Comparison of ENCODE assay signal across 10 mouse cellular contexts in the genomic region with DNA sequence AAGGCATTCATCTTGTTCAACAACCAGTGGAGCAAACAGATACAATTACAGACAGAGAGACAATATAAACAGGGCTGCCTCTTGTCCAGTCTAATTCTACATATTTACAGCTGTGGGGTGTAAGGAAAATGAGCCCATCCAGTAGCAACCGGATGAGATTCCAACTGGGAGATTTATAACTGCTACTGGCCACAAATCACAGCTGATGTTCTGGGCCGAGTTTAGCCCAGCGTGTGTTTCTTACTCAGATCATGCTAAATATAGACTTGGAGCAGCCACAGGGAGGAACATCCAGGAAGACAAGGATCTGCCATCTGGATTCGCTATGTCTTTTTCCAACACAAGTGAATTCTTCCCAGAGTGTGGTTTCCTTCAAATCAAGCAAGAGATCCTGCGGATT. TPM values are rescaled to one million over a fixed set of nuclear protein-coding genes. Genes with fewer than 3 reads are reported as not detected.
A peak's percentile ranks its signal among the peaks of the same experiment; 100 is the strongest.
DNase-seq lines count a peak whose midpoint lies in the region; ATAC-seq and TF ChIP-seq lines count a peak whose summit lies in the region.
"Had no signal": no experiment of that assay in that cellular context is flagged by ENCODE, and none has a peak within 500 bp of the region (broad histone marks: within the 10 kb centered on the region; RNA-seq: fewer than 3 reads in every experiment).

No protein-coding gene starts in this region.

- TF ChIP-seq CTCF in heart, postnatal 0 days (IDR thresholded peaks at IDR 0.05; ENCODE audit: low read depth), result no peak

- H3K36me3 ChIP-seq in heart, postnatal 0 days (replicated peaks; ENCODE audit: control insufficient read depth, insufficient read depth, low read length), result no peaks in the 10 kb centered on the region
- no peaks in the 10 kb centered on the region for H3K36me3 ChIP-seq in liver, embryonic 12.5 days
- H3K36me3 ChIP-seq: limb, embryonic 12.5 days had no signal

- H3K27ac ChIP-seq in heart, postnatal 0 days (ENCODE audit: low read depth), result peak overlapping the region; percentile 30; the same call in 1 of the 2 replicates
- H3K27ac ChIP-seq in liver, embryonic 12.5 days, result no peak overlapping the region
- H3K27ac ChIP-seq: limb, embryonic 12.5 days had no signal

- intact Hi-C loops in left cerebral cortex, postnatal 25 days (cut with DNase I), result loop anchor here (5.0 to 10.0 kb wide), 2 partner anchors 219 to 417 kb away; no protein-coding TSS in a partner anchor

- H3K4me1 ChIP-seq in heart, postnatal 0 days (ENCODE audit: control insufficient read depth, insufficient read depth), result peaks cover 8% of the 10 kb centered on the region; the same call in 1 of the 2 replicates
- no peaks in the 10 kb centered on the region for H3K4me1 ChIP-seq in liver, embryonic 12.5 days
- H3K4me1 ChIP-seq: limb, embryonic 12.5 days had no signal

- no peaks in the 10 kb centered on the region for H3K9me3 ChIP-seq in heart, postnatal 0 days (replicated peaks; ENCODE audit: control insufficient read depth, low read length)
- no peaks in the 10 kb centered on the region; the same call in 1 of the 2 replicates for H3K9me3 ChIP-seq in liver, embryonic 12.5 days (replicated peaks)

- 31% methylated on average over 5 of the region's 5 CpGs for WGBS in heart, postnatal 0 days
- 65% methylated on average over 5 of the region's 5 CpGs for WGBS in liver, embryonic 12.5 days (ENCODE audit: insufficient replicate concordance)

- H3K4me2 ChIP-seq in heart, postnatal 0 days (ENCODE audit: low read depth, low read length), result no peak overlapping the region
- no peak overlapping the region for H3K4me2 ChIP-seq in liver, embryonic 12.5 days
- H3K4me2 ChIP-seq: limb, embryonic 12.5 days had no signal

- no peak for TF ChIP-seq EP300 in heart, postnatal 0 days (IDR thresholded peaks at IDR 0.05; ENCODE audit: low read depth)

- no peaks in the 10 kb centered on the region for H3K27me3 ChIP-seq in heart, postnatal 0 days (ENCODE audit: control insufficient read depth, insufficient read depth, low read length)
- no peaks in the 10 kb centered on the region; the same call in 1 of the 2 replicates for H3K27me3 ChIP-seq in liver, embryonic 12.5 days (replicated peaks)
- H3K27me3 ChIP-seq: limb, embryonic 12.5 days had no signal

- H3K9ac ChIP-seq in heart, postnatal 0 days (replicated peaks; ENCODE audit: low read depth, low read length), result no peak overlapping the region
- H3K9ac ChIP-seq in liver, embryonic 12.5 days, result no peak overlapping the region
- H3K9ac ChIP-seq: limb, embryonic 12.5 days had no signal

- peak; percentile 26 for DNase-seq in embryo, embryonic 11 days
- no peak for DNase-seq in embryo, embryonic 9.5 days (ENCODE audit: extremely low spot score)
- peak; percentile 72 for DNase-seq in 3T3-L1 (ENCODE audit: low read depth, low spot score)
- DNase-seq in heart, postnatal 0 days (ENCODE audit: low spot score), result peak; percentile 13
- DNase-seq in left cerebral cortex, postnatal 25 days (ENCODE audit: low spot score in 2 of 2), result peak; percentile 52 to 88
- no peak for DNase-seq in natural killer cell, adult 2 months (ENCODE audit: low spot score in 2 of 2)
- no peak for DNase-seq in cerebellum, postnatal 14 days

- ATAC-seq in heart, postnatal 0 days (ENCODE audit: insufficient read depth, low read depth), result peak; percentile 23; the same call in 1 of the 2 replicates
- ATAC-seq in liver, embryonic 12.5 days, result no peak

- no peak overlapping the region for H3K4me3 ChIP-seq in heart, postnatal 0 days (ENCODE audit: low read depth, low read length)
- H3K4me3 ChIP-seq in liver, embryonic 12.5 days, result no peak overlapping the region
- H3K4me3 ChIP-seq: limb, embryonic 12.5 days had no signal

RNA-seq across cellular contexts. Expression of a gene that starts 27.4 kb away (rescaled TPM):
- 1.1 and 3.5 TPM in 2 replicates for total RNA-seq in heart, postnatal 0 days (2014; rRNA removed; ENCODE audit: low replicate concordance)
- polyA plus RNA-seq in heart, postnatal 0 days (2015; fragmentation: Nextera tagmentation; extraction: Ambion mirVana), result 1.1 TPM in 2 replicates
- under 1 TPM; 0.30 to 0.41 TPM for total RNA-seq in left cerebral cortex, postnatal 25 days (2021)
- polyA plus RNA-seq in liver, embryonic 12.5 days (2016; fragmentation: Nextera tagmentation; extraction: Ambion mirVana), result 0.19 and 0.28 TPM in 2 replicates
- total RNA-seq: common myeloid progenitor, adult 5-6 weeks had no signal

Comparison
In these comparisons a context has a peak if more than half of its experiments do, and no peak if none do; other contexts are left out.
1. DNase-seq: peak in embryo, embryonic 11 days (single experiment), 3T3-L1 (single experiment), heart, postnatal 0 days (single experiment) and left cerebral cortex, postnatal 25 days (2 of 2); none in embryo, embryonic 9.5 days (single experiment), natural killer cell, adult 2 months (0 of 2) and cerebellum, postnatal 14 days (0 of 2).